ENCODE assay signal across 21 mouse cellular contexts in genomic region chr10:82962018-82962417, GRCm38 (mm10). TPM values are rescaled to one million over a fixed set of nuclear protein-coding genes. Genes with fewer than 3 reads are reported as not detected.
DNase-seq lines count a peak whose midpoint lies in the region; ATAC-seq lines count a peak whose summit lies in the region.
"Had no signal": no experiment of that assay in that cellular context is flagged by ENCODE, and none has a peak within 500 bp of the region (broad histone marks: within the 10 kb centered on the region; RNA-seq: fewer than 3 reads in every experiment).

No protein-coding gene starts in this region.

- H3K36me3 ChIP-seq in liver, embryonic 15.5 days (replicated peaks): no peaks in the 10 kb centered on the region
- H3K36me3 ChIP-seq: forebrain, embryonic 10.5 days; hindbrain, embryonic 15.5 days; neural tube, embryonic 15.5 days had no signal

- whole genome bisulfite sequencing in liver, embryonic 15.5 days (ENCODE audit: insufficient replicate concordance): 32% methylated on average over 4 of the region's 4 CpGs

- peak overlapping the region; percentile 27; the same call in 1 of the 2 replicates for H3K4me2 ChIP-seq in liver, embryonic 15.5 days
- H3K4me2 ChIP-seq: heart, embryonic 11.5 days; hindbrain, embryonic 15.5 days; neural tube, embryonic 15.5 days had no signal

- no peak overlapping the region for H3K4me3 ChIP-seq in liver, embryonic 15.5 days (replicated peaks)
- H3K4me3 ChIP-seq: forebrain, embryonic 10.5 days; hindbrain, embryonic 15.5 days; neural tube, embryonic 15.5 days had no signal

- no peaks in the 10 kb centered on the region for H3K27me3 ChIP-seq in liver, embryonic 15.5 days
- H3K27me3 ChIP-seq: hindbrain, embryonic 15.5 days; neural tube, embryonic 15.5 days had no signal

- peak; percentile 16; the same call in 1 of the 2 replicates for ATAC-seq in erythroid progenitor cell, adult 5-6 weeks (replicated peaks; ENCODE audit: low FRiP score, poor library complexity, severe bottlenecking)
- ATAC-seq in liver, embryonic 15.5 days (ENCODE audit: insufficient read depth): peak; percentile 73
- ATAC-seq: forebrain, postnatal 0 days had no signal

- H3K27ac ChIP-seq in liver, embryonic 15.5 days (replicated peaks): peak overlapping the region; percentile 64
- H3K27ac ChIP-seq: forebrain, embryonic 10.5 days; hindbrain, embryonic 15.5 days; kidney, postnatal 0 days; neural tube, embryonic 15.5 days had no signal

- no peak overlapping the region; the same call in 1 of the 2 replicates for H3K9ac ChIP-seq in liver, embryonic 15.5 days
- H3K9ac ChIP-seq: forebrain, postnatal 0 days; hindbrain, embryonic 15.5 days; neural tube, embryonic 15.5 days had no signal

- peaks cover 31% of the 10 kb centered on the region for H3K4me1 ChIP-seq in liver, embryonic 15.5 days (replicated peaks)
- H3K4me1 ChIP-seq: forebrain, embryonic 10.5 days; hindbrain, embryonic 15.5 days; neural tube, embryonic 15.5 days had no signal

- no peaks in the 10 kb centered on the region for H3K9me3 ChIP-seq in liver, embryonic 15.5 days (replicated peaks)
- H3K9me3 ChIP-seq: forebrain, embryonic 10.5 days; hindbrain, embryonic 15.5 days; neural tube, embryonic 15.5 days had no signal

- DNase-seq in 416B (ENCODE audit: low read depth) (peak; percentile 35), MEL-GATA-1-ER (ENCODE audit: extremely low read depth, low read depth) (peak; percentile 88)
- DNase-seq in spleen, adult 18-20 months: no peak
- DNase-seq in right cerebral cortex, postnatal 36 days (ENCODE audit: low spot score in 2 of 2): no peak
- DNase-seq in adrenal gland, postnatal 36 days: no peak
- DNase-seq in thymus, postnatal 25 days: no peak
- DNase-seq: cerebellum, adult 2 months; cerebellum, postnatal 36 days; forebrain, postnatal 0 days; gastrocnemius, postnatal 14 days; heart, adult 11 months; kidney, adult 2 months; lung, adult 2 months; lung, postnatal 14 days had no signal

RNA-seq across cellular contexts. Expression of gene Chst11, which starts 23.3 kb away (rescaled TPM):
- total RNA-seq in erythroid progenitor cell, adult 5-6 weeks (2015; ENCODE audit: low replicate concordance): 14.1 and 15.9 TPM in 2 replicates
- total RNA-seq in erythroid progenitor cell, adult 5-6 weeks (2017; ENCODE audit: low replicate concordance): 13.6 and 17.2 TPM in 2 replicates
- 1.2 TPM in 2 replicates for polyA plus RNA-seq in liver, embryonic 15.5 days (2015; fragmentation: Nextera tagmentation; extraction: Ambion mirVana)
- total RNA-seq in adrenal gland, postnatal 36 days (2021): 10 to 100 TPM; 40.8 to 75.4 TPM

Comparison
In these comparisons a context has a peak if more than half of its experiments do, and no peak if none do; other contexts are left out.
1. DNase-seq: peak in 416B (single experiment) and MEL-GATA-1-ER (single experiment); none in spleen, adult 18-20 months (0 of 2), right cerebral cortex, postnatal 36 days (0 of 2), adrenal gland, postnatal 36 days (0 of 2) and thymus, postnatal 25 days (single experiment).